Comparison of ENCODE assay signal across 10 mouse cellular contexts in genomic region chr2:152726751-152727335, GRCm38 (mm10). TPM values are rescaled to one million over a fixed set of nuclear protein-coding genes. Genes with fewer than 3 reads are reported as not detected.
DNase-seq lines count a peak whose midpoint lies in the region; ATAC-seq and TF ChIP-seq lines count a peak whose summit lies in the region.
"Had no signal": no experiment of that assay in that cellular context is flagged by ENCODE, and none has a peak within 500 bp of the region (broad histone marks: within the 10 kb centered on the region; RNA-seq: fewer than 3 reads in every experiment).

No protein-coding gene starts in this region.

- no peak for ATAC-seq in heart, embryonic 11.5 days (replicated peaks; ENCODE audit: insufficient number of reproducible peaks, low FRiP score, low TSS enrichment)
- no peak for ATAC-seq in limb, embryonic 15.5 days (ENCODE audit: insufficient number of reproducible peaks, low FRiP score, low TSS enrichment, low read depth)
- no peak for ATAC-seq in forebrain, embryonic 13.5 days
- ATAC-seq in midbrain, postnatal 0 days (ENCODE audit: low FRiP score) = no peak
- ATAC-seq: forebrain, embryonic 16.5 days had no signal

- H3K27me3 ChIP-seq in CH12.LX (replicated peaks) = peaks cover 11% of the 10 kb centered on the region
- no peaks in the 10 kb centered on the region for H3K27me3 ChIP-seq in heart, embryonic 11.5 days (ENCODE audit: control insufficient read depth, insufficient read depth, low read length)
- H3K27me3 ChIP-seq in limb, embryonic 15.5 days = no peaks in the 10 kb centered on the region
- H3K27me3 ChIP-seq in forebrain, embryonic 13.5 days = peaks cover 3% of the 10 kb centered on the region; the same call in 1 of the 2 replicates
- no peaks in the 10 kb centered on the region for H3K27me3 ChIP-seq in midbrain, postnatal 0 days (ENCODE audit: insufficient read depth, low read length)
- H3K27me3 ChIP-seq: neural tube, embryonic 13.5 days had no signal

- no peak for TF ChIP-seq RAD21 in CH12.LX (IDR thresholded peaks at IDR 0.05; ENCODE audit: low read depth, low read length)

- no peak overlapping the region for H3K9ac ChIP-seq in CH12.LX (ENCODE audit: insufficient read depth, low read depth)
- 0 out of 2 replicates have a peak overlapping the region, but pooled peaks have one; percentile 28 for H3K9ac ChIP-seq in heart, embryonic 11.5 days (ENCODE audit: low read depth, low read length)
- no peak overlapping the region for H3K9ac ChIP-seq in limb, embryonic 15.5 days
- H3K9ac ChIP-seq in forebrain, embryonic 13.5 days = no peak overlapping the region
- H3K9ac ChIP-seq in midbrain, postnatal 0 days (replicated peaks; ENCODE audit: low read length, poor library complexity, severe bottlenecking) = no peak overlapping the region
- H3K9ac ChIP-seq: neural tube, embryonic 13.5 days had no signal

- H3K27ac ChIP-seq in CH12.LX (ENCODE audit: insufficient read depth, low read depth) = no peak overlapping the region
- peak overlapping the region; percentile 87 for H3K27ac ChIP-seq in heart, embryonic 11.5 days (ENCODE audit: low read depth, low read length)
- peak overlapping the region; percentile 88 for H3K27ac ChIP-seq in limb, embryonic 15.5 days
- no peak overlapping the region for H3K27ac ChIP-seq in forebrain, embryonic 13.5 days
- no peak overlapping the region for H3K27ac ChIP-seq in midbrain, postnatal 0 days (ENCODE audit: low read depth, low read length)

- H3K36me3 ChIP-seq in CH12.LX (replicated peaks in 1 of 2; ENCODE audit: control insufficient read depth in 1 of 2, insufficient read depth in 1 of 2, low read length in 1 of 2) = no peaks in the 10 kb centered on the region
- H3K36me3 ChIP-seq in heart, embryonic 11.5 days (ENCODE audit: control insufficient read depth, insufficient read depth, low read length) = no peaks in the 10 kb centered on the region
- no peaks in the 10 kb centered on the region for H3K36me3 ChIP-seq in limb, embryonic 15.5 days
- no peaks in the 10 kb centered on the region for H3K36me3 ChIP-seq in forebrain, embryonic 13.5 days (ENCODE audit: poor library complexity, severe bottlenecking)
- no peaks in the 10 kb centered on the region for H3K36me3 ChIP-seq in midbrain, postnatal 0 days (ENCODE audit: insufficient read depth, low read length)
- H3K36me3 ChIP-seq: neural tube, embryonic 13.5 days had no signal

- no peak overlapping the region for H3K4me2 ChIP-seq in CH12.LX (ENCODE audit: insufficient read depth, low read depth, poor library complexity, severe bottlenecking)
- no peak overlapping the region for H3K4me2 ChIP-seq in heart, embryonic 11.5 days
- no peak overlapping the region for H3K4me2 ChIP-seq in limb, embryonic 15.5 days
- H3K4me2 ChIP-seq in forebrain, embryonic 13.5 days = no peak overlapping the region
- no peak overlapping the region for H3K4me2 ChIP-seq in midbrain, postnatal 0 days (ENCODE audit: low read depth, low read length, poor library complexity, severe bottlenecking)
- H3K4me2 ChIP-seq: neural tube, embryonic 13.5 days had no signal

- H3K4me1 ChIP-seq in CH12.LX (ENCODE audit: control insufficient read depth in 1 of 2, insufficient read depth in 2 of 2) = peaks cover 4 to 19% of the 10 kb centered on the region in 2 experiments
- peaks cover 30% of the 10 kb centered on the region for H3K4me1 ChIP-seq in heart, embryonic 11.5 days (ENCODE audit: control insufficient read depth, insufficient read depth, low read length)
- H3K4me1 ChIP-seq in limb, embryonic 15.5 days = peaks cover 62% of the 10 kb centered on the region
- H3K4me1 ChIP-seq in forebrain, embryonic 13.5 days = peaks cover 14% of the 10 kb centered on the region
- peaks cover 5% of the 10 kb centered on the region; the same call in 1 of the 2 replicates for H3K4me1 ChIP-seq in midbrain, postnatal 0 days (ENCODE audit: insufficient read depth, low read length)

- dilution Hi-C loops in CH12.LX (cut with MboI; ENCODE audit: extremely low pct_ligation_motif_present, extremely low pct_unique_long_range_greater_than_20kb, low sequenced_read_pairs) = no loop called here

- no peak for TF ChIP-seq CTCF in CH12.LX (conservative IDR thresholded peaks at IDR 0.05 in 1 of 2, IDR thresholded peaks at IDR 0.05 in 1 of 2; ENCODE audit: low read depth in 2 of 2, low read length in 2 of 2)
- no peak for TF ChIP-seq CTCF in midbrain, postnatal 0 days (IDR thresholded peaks at IDR 0.05)

- 56% methylated on average over 6 of the region's 6 CpGs for WGBS in heart, embryonic 11.5 days (ENCODE audit: insufficient replicate concordance)
- 48% methylated on average over 6 of the region's 6 CpGs for WGBS in limb, embryonic 15.5 days
- 71% methylated on average over 6 of the region's 6 CpGs for WGBS in forebrain, embryonic 13.5 days
- 79% methylated on average over 6 of the region's 6 CpGs for WGBS in midbrain, postnatal 0 days

- no peak overlapping the region for H3K4me3 ChIP-seq in CH12.LX (replicated peaks in 1 of 3; ENCODE audit: low read depth in 2 of 3, low read length in 2 of 3, poor library complexity in 1 of 3)
- no peak overlapping the region for H3K4me3 ChIP-seq in heart, embryonic 11.5 days (ENCODE audit: low read depth, low read length)
- no peak overlapping the region for H3K4me3 ChIP-seq in limb, embryonic 15.5 days
- no peak overlapping the region for H3K4me3 ChIP-seq in forebrain, embryonic 13.5 days
- H3K4me3 ChIP-seq in midbrain, postnatal 0 days (ENCODE audit: low read depth, low read length) = no peak overlapping the region
- H3K4me3 ChIP-seq: neural tube, embryonic 13.5 days had no signal

- in situ Hi-C loops in CH12.LX (cut with MboI; ENCODE audit: low pct_ligation_motif_present, low pct_unique_long_range_greater_than_20kb, low sequenced_read_pairs) = no loop called here

- peak; percentile 52 to 79 for DNase-seq in heart, adult 18-20 months
- no peak for DNase-seq in heart, adult 8-10 months (ENCODE audit: low spot score)
- no peak for DNase-seq in CH12.LX (ENCODE audit: extremely low read depth)
- DNase-seq in urinary bladder, adult 18-20 months (ENCODE audit: low spot score in 2 of 2) = no peak
- no peak for DNase-seq in midbrain, postnatal 0 days (ENCODE audit: low spot score)

- no peaks in the 10 kb centered on the region for H3K9me3 ChIP-seq in CH12.LX (replicated peaks; ENCODE audit: low read length)
- H3K9me3 ChIP-seq in heart, embryonic 11.5 days (replicated peaks; ENCODE audit: control insufficient read depth, low read length) = no peaks in the 10 kb centered on the region
- H3K9me3 ChIP-seq in limb, embryonic 15.5 days = no peaks in the 10 kb centered on the region
- H3K9me3 ChIP-seq in forebrain, embryonic 13.5 days (replicated peaks) = no peaks in the 10 kb centered on the region
- no peaks in the 10 kb centered on the region for H3K9me3 ChIP-seq in midbrain, postnatal 0 days (ENCODE audit: low read length)
- H3K9me3 ChIP-seq: neural tube, embryonic 13.5 days had no signal

- TF ChIP-seq EP300 in CH12.LX (IDR thresholded peaks at IDR 0.05; ENCODE audit: low read length) = no peak

- TF ChIP-seq POLR2A in CH12.LX (IDR thresholded peaks at IDR 0.05; ENCODE audit: low read depth, low read length) = no peak

- no peaks in the 10 kb centered on the region for H3K79me2 ChIP-seq in CH12.LX (replicated peaks; ENCODE audit: control insufficient read depth, extremely low read depth, insufficient read depth, poor library complexity, severe bottlenecking)

RNA-seq across cellular contexts. Expression of gene Id1, which starts 9.2 kb away (rescaled TPM):
- 10 to 100 TPM; 63.7 to 75.1 TPM for total RNA-seq in heart, adult 18-20 months (2021)
- total RNA-seq in heart, adult 8-10 months (2022) = 10 to 100 TPM; 43.3 to 63.6 (median 58.4) TPM
- total RNA-seq in CH12.LX (2012; rRNA removed) = 0.38 and 0.93 TPM in 2 replicates
- total RNA-seq in CH12.LX (2014; rRNA removed) = not detected in 2 replicates
- polyA plus RNA-seq in CH12.LX (2012; ENCODE audit: insufficient read length, low read depth) = not detected in 2 replicates
- 95.3 and 98.1 TPM in 2 replicates for polyA plus RNA-seq in heart, embryonic 11.5 days (2014; fragmentation: Nextera tagmentation; extraction: Ambion mirVana)
- polyA plus RNA-seq in limb, embryonic 15.5 days (2015; fragmentation: Nextera tagmentation; extraction: Ambion mirVana) = 167 and 168 TPM in 2 replicates
- 25.8 and 26.1 TPM in 2 replicates for polyA plus RNA-seq in forebrain, embryonic 13.5 days (2015; fragmentation: Nextera tagmentation; extraction: Ambion mirVana)
- total RNA-seq in midbrain, postnatal 0 days (2014; rRNA removed) = 69.6 and 71.7 TPM in 2 replicates
- 52.6 and 58.3 TPM in 2 replicates for polyA plus RNA-seq in midbrain, postnatal 0 days (2015; fragmentation: Nextera tagmentation; extraction: Ambion mirVana)

RNA-seq across cellular contexts. Expression of gene Cox4i2, which starts 27.1 kb away (rescaled TPM):
- total RNA-seq in heart, adult 18-20 months (2021) = 10 to 100 TPM; 11.9 to 15.2 TPM
- 10 to 100 TPM; 10.3 to 16.2 (median 12.4) TPM for total RNA-seq in heart, adult 8-10 months (2022)
- total RNA-seq in CH12.LX (2012; rRNA removed) (not detected in 2 replicates), CH12.LX (2014; rRNA removed) (not detected in 2 replicates)
- not detected in 2 replicates for polyA plus RNA-seq in CH12.LX (2012; ENCODE audit: insufficient read length, low read depth)
- 22.4 and 22.5 TPM in 2 replicates for polyA plus RNA-seq in heart, embryonic 11.5 days (2014; fragmentation: Nextera tagmentation; extraction: Ambion mirVana)
- 33.9 and 36.2 TPM in 2 replicates for polyA plus RNA-seq in limb, embryonic 15.5 days (2015; fragmentation: Nextera tagmentation; extraction: Ambion mirVana)
- 4.4 and 4.8 TPM in 2 replicates for polyA plus RNA-seq in forebrain, embryonic 13.5 days (2015; fragmentation: Nextera tagmentation; extraction: Ambion mirVana)
- 2.0 and 6.8 TPM in 2 replicates for total RNA-seq in midbrain, postnatal 0 days (2014; rRNA removed)
- polyA plus RNA-seq in midbrain, postnatal 0 days (2015; fragmentation: Nextera tagmentation; extraction: Ambion mirVana) = 3.3 and 4.5 TPM in 2 replicates

RNA-seq across cellular contexts. Expression of gene Mcts2, which starts 40.0 kb away (rescaled TPM):
- total RNA-seq in heart, adult 18-20 months (2021) = 10 to 100 TPM; 15.8 to 16.4 TPM
- total RNA-seq in heart, adult 8-10 months (2022) = 10 to 100 TPM; 15.0 to 19.6 (median 16.6) TPM
- total RNA-seq in CH12.LX (2012; rRNA removed) (3.3 and 5.4 TPM in 2 replicates), CH12.LX (2014; rRNA removed) (0.95 and 1.5 TPM in 2 replicates)
- polyA plus RNA-seq in CH12.LX (2012; ENCODE audit: insufficient read length, low read depth) = 3.2 and 3.8 TPM in 2 replicates
- polyA plus RNA-seq in heart, embryonic 11.5 days (2014; fragmentation: Nextera tagmentation; extraction: Ambion mirVana) = 22.2 and 29.2 TPM in 2 replicates
- 22.0 and 24.2 TPM in 2 replicates for polyA plus RNA-seq in limb, embryonic 15.5 days (2015; fragmentation: Nextera tagmentation; extraction: Ambion mirVana)
- polyA plus RNA-seq in forebrain, embryonic 13.5 days (2015; fragmentation: Nextera tagmentation; extraction: Ambion mirVana) = 40.0 and 42.2 TPM in 2 replicates
- 14.5 and 21.8 TPM in 2 replicates for total RNA-seq in midbrain, postnatal 0 days (2014; rRNA removed)
- 28.0 and 28.1 TPM in 2 replicates for polyA plus RNA-seq in midbrain, postnatal 0 days (2015; fragmentation: Nextera tagmentation; extraction: Ambion mirVana)

RNA-seq across cellular contexts. Expression of gene H13, which starts 57.6 kb away (rescaled TPM):
- total RNA-seq in heart, adult 18-20 months (2021) = 10 to 100 TPM; 32.7 to 39.6 TPM
- total RNA-seq in heart, adult 8-10 months (2022) = 10 to 100 TPM; 34.4 to 36.3 (median 35.1) TPM
- total RNA-seq in CH12.LX (2012; rRNA removed) (137 and 145 TPM in 2 replicates), CH12.LX (2014; rRNA removed) (105 and 116 TPM in 2 replicates)
- polyA plus RNA-seq in CH12.LX (2012; ENCODE audit: insufficient read length, low read depth) = 161 and 175 TPM in 2 replicates
- 92.3 and 92.8 TPM in 2 replicates for polyA plus RNA-seq in heart, embryonic 11.5 days (2014; fragmentation: Nextera tagmentation; extraction: Ambion mirVana)
- 143 and 150 TPM in 2 replicates for polyA plus RNA-seq in limb, embryonic 15.5 days (2015; fragmentation: Nextera tagmentation; extraction: Ambion mirVana)
- 131 and 142 TPM in 2 replicates for polyA plus RNA-seq in forebrain, embryonic 13.5 days (2015; fragmentation: Nextera tagmentation; extraction: Ambion mirVana)
- 166 and 173 TPM in 2 replicates for total RNA-seq in midbrain, postnatal 0 days (2014; rRNA removed)
- 175 and 182 TPM in 2 replicates for polyA plus RNA-seq in midbrain, postnatal 0 days (2015; fragmentation: Nextera tagmentation; extraction: Ambion mirVana)

Comparison
In these comparisons a context has a peak if more than half of its experiments do, and no peak if none do; other contexts are left out.
1. DNase-seq: peak in heart, adult 18-20 months (2 of 2); none in heart, adult 8-10 months (single experiment), CH12.LX (single experiment), urinary bladder, adult 18-20 months (0 of 2) and midbrain, postnatal 0 days (single experiment).
2. H3K27ac ChIP-seq: peak in heart, embryonic 11.5 days (single experiment) and limb, embryonic 15.5 days (single experiment); none in CH12.LX (single experiment), forebrain, embryonic 13.5 days (single experiment) and midbrain, postnatal 0 days (single experiment).
3. RNA of gene Id1, which starts 9.2 kb away (polyA plus RNA-seq): 167 to 168 TPM in limb, embryonic 15.5 days, 95.3 to 98.1 TPM in heart, embryonic 11.5 days, 52.6 to 58.3 TPM in midbrain, postnatal 0 days and 25.8 to 26.1 TPM in forebrain, embryonic 13.5 days; not detected in CH12.LX; every median in the first group is over 10 times any median in the second.